Mouse (Mus musculus) layer of hippocampus, adult 18-20 months (tissue): ENCODE data around the gene Mei4. TPM values are rescaled to one million over a fixed set of nuclear protein-coding genes. Genes with fewer than 3 reads are reported as not detected.

Experiments used
- DNase-seq, 2 experiments: peaks; one replicate each; pipeline ENCODE4 v3.0.0; 2022; ENCODE audit warnings: low spot score in 2 of 2
- total RNA-seq, 2 experiments: library from RNA; stranded (reverse); gene quantifications; 2 replicates each; pipeline ENCODE4 v1.2.3; 2021

Gene Mei4
- total RNA-seq, 2 experiments from 2014 or later, result 1.1 to 1.7 TPM

DNA sequence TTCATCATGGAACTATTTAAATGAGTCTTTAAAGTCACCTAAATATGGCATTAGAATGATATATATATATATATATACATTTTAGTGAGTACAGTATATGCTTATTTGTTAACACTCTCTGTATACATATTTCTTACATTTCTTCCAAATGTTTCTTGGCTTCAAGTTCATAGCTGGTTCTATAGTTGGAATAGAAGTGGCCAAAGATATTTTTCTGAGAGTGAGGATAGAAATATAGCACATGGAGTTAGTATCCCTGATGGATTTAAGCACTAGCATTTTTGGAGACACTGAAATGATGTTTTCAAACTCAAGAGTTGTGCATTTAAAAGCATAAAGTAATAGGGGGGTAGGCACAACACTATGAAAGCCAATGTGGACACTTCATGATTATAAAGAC, 272.6 kb downstream of the Mei4 start:
- no peak for DNase-seq

DNA sequence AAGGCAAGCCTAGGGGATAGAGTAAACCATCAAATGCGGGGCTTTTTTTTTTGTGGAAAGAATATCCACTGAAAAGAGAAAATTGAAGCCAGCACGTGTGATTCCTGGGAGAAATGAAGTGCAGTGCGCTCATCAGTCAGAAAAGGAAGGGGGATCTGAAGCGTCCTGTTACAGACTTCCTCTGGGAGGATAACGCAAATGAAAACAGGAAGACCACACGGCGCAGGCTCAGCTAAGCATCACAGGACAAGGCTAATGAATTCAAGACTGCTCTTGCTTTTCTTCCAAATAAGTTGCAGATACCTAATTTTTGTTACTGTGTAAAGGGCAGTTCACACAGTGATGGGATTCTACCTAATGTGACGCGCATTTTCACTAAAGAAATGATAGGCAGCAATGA, 296.7 kb downstream of the Mei4 start:
- no peak for DNase-seq

DNA sequence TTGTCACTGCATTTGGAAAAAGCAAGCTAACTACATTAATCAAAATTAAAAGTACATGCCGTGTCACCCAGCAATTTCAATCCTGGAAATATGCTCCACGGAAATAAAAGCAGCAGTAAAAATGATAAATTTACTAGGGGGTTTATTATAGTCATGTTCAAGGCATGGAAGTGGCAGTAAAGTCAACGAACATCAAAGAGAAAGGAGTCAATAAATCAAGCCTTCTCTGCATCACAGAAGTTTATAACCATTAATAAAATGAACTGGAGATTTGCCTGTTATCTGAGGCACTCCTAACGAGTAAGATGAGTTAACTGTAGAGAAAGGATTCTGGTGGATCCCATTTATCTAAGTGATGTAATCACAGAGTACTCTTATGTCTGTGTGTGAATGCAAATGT, 298.9 kb downstream of the Mei4 start:
- no peak for DNase-seq

- DNase-seq, result no peak
Measured at GRCm38 (mm10) chr9:82217976-82218375, 354.5 kb downstream of the Mei4 start.

- DNase-seq, result peak in 1 of 2 experiments; percentile 21
Measured at GRCm38 (mm10) chr9:82247695-82248445, 384.4 kb downstream of the Mei4 start.

Other genes starting within 250 kb of the Mei4 start
- gene Htr1b, start 229.8 kb upstream of the Mei4 start, total RNA-seq, result 10 to 100 TPM; 11.2 to 14.5 TPM